10 mouse cellular contexts compared by ENCODE assay signal in genomic region chr7:47146034-47146812, GRCm38 (mm10). TPM values are rescaled to one million over a fixed set of nuclear protein-coding genes. Genes with fewer than 3 reads are reported as not detected.
DNase-seq lines count a peak whose midpoint lies in the region; ATAC-seq and TF ChIP-seq lines count a peak whose summit lies in the region.
"Had no signal": no experiment of that assay in that cellular context is flagged by ENCODE, and none has a peak within 500 bp of the region (broad histone marks: within the 10 kb centered on the region; RNA-seq: fewer than 3 reads in every experiment).

No protein-coding gene starts in this region.

- TF ChIP-seq CTCF in kidney, adult 2 months (conservative IDR thresholded peaks at IDR 0.05; ENCODE audit: insufficient read depth, insufficient read length, low read depth, low read length), result peak; percentile 46
- peak; percentile 30 to 93; a peak in 3 of 4 replicates for TF ChIP-seq CTCF in CH12.LX (conservative IDR thresholded peaks at IDR 0.05 in 1 of 2, IDR thresholded peaks at IDR 0.05 in 1 of 2; ENCODE audit: low read depth in 2 of 2, low read length in 2 of 2)

- TF ChIP-seq EP300 in CH12.LX (IDR thresholded peaks at IDR 0.05; ENCODE audit: low read length), result no peak

- TF ChIP-seq POLR2A in kidney, adult 2 months (IDR thresholded peaks at IDR 0.05; ENCODE audit: low read depth, low read length), result no peak
- no peak for TF ChIP-seq POLR2A in CH12.LX (IDR thresholded peaks at IDR 0.05; ENCODE audit: low read depth, low read length)

- dilution Hi-C loops in CH12.LX (cut with MboI; ENCODE audit: extremely low pct_ligation_motif_present, extremely low pct_unique_long_range_greater_than_20kb, low sequenced_read_pairs), result no loop called here

- H3K4me3 ChIP-seq in kidney, adult 2 months (ENCODE audit: insufficient read depth, low read depth, low read length), result no peak overlapping the region
- H3K4me3 ChIP-seq in kidney, embryonic 15.5 days (replicated peaks), result no peak overlapping the region
- H3K4me3 ChIP-seq in CH12.LX (replicated peaks in 1 of 3; ENCODE audit: low read depth in 2 of 3, low read length in 2 of 3, poor library complexity in 1 of 3), result no peak overlapping the region
- H3K4me3 ChIP-seq: embryonic facial prominence, embryonic 13.5 days had no signal

- H3K27ac ChIP-seq in kidney, adult 2 months (ENCODE audit: insufficient read depth, low read depth, low read length), result no peak overlapping the region
- no peak overlapping the region for H3K27ac ChIP-seq in kidney, embryonic 15.5 days
- no peak overlapping the region for H3K27ac ChIP-seq in CH12.LX (ENCODE audit: insufficient read depth, low read depth)
- H3K27ac ChIP-seq: embryonic facial prominence, embryonic 13.5 days had no signal

- 48% methylated on average over 12 of the region's 12 CpGs for WGBS in kidney, adult 2 months
- WGBS in kidney, embryonic 15.5 days, result 56% methylated on average over 12 of the region's 12 CpGs

- H3K9ac ChIP-seq in kidney, embryonic 15.5 days, result no peak overlapping the region
- H3K9ac ChIP-seq in CH12.LX (ENCODE audit: insufficient read depth, low read depth), result no peak overlapping the region
- H3K9ac ChIP-seq: embryonic facial prominence, embryonic 13.5 days had no signal

- H3K4me1 ChIP-seq in kidney, adult 2 months (ENCODE audit: control insufficient read depth, insufficient read depth, low read length), result peaks cover 3% of the 10 kb centered on the region; the same call in 1 of the 2 replicates
- no peaks in the 10 kb centered on the region for H3K4me1 ChIP-seq in kidney, embryonic 15.5 days
- H3K4me1 ChIP-seq in CH12.LX (ENCODE audit: control insufficient read depth in 1 of 2, insufficient read depth in 2 of 2), result peaks cover 2 to 37% of the 10 kb centered on the region in 2 experiments; a peak in 3 of 4 replicates
- H3K4me1 ChIP-seq: embryonic facial prominence, embryonic 13.5 days had no signal

- in situ Hi-C loops in CH12.LX (cut with MboI; ENCODE audit: low pct_ligation_motif_present, low pct_unique_long_range_greater_than_20kb, low sequenced_read_pairs), result loop anchor here (5.0 to 10.0 kb wide), 2 partner anchors 124 to 181 kb away; no protein-coding TSS in a partner anchor

- no peaks in the 10 kb centered on the region for H3K36me3 ChIP-seq in kidney, adult 2 months (ENCODE audit: control insufficient read depth, insufficient read depth, low read length)
- no peaks in the 10 kb centered on the region for H3K36me3 ChIP-seq in kidney, embryonic 15.5 days
- H3K36me3 ChIP-seq in CH12.LX (replicated peaks in 1 of 2; ENCODE audit: control insufficient read depth in 1 of 2, insufficient read depth in 1 of 2, low read length in 1 of 2), result no peaks in the 10 kb centered on the region
- H3K36me3 ChIP-seq: embryonic facial prominence, embryonic 13.5 days had no signal

- H3K9me3 ChIP-seq in kidney, embryonic 15.5 days (replicated peaks), result no peaks in the 10 kb centered on the region
- no peaks in the 10 kb centered on the region for H3K9me3 ChIP-seq in CH12.LX (replicated peaks; ENCODE audit: low read length)
- H3K9me3 ChIP-seq: embryonic facial prominence, embryonic 13.5 days had no signal

- peak; percentile 90 for TF ChIP-seq RAD21 in CH12.LX (IDR thresholded peaks at IDR 0.05; ENCODE audit: low read depth, low read length)

- ATAC-seq in kidney, embryonic 15.5 days (replicated peaks; ENCODE audit: low FRiP score), result no peak
- peak; percentile 74 for ATAC-seq in megakaryocyte, adult 5-6 weeks (ENCODE audit: poor library complexity, severe bottlenecking)
- ATAC-seq in erythroblast, adult 5-6 weeks (replicated peaks; ENCODE audit: low FRiP score, poor library complexity, severe bottlenecking), result no peak

- no peaks in the 10 kb centered on the region for H3K27me3 ChIP-seq in kidney, adult 2 months (replicated peaks; ENCODE audit: control insufficient read depth, insufficient read depth, low read length)
- 0 out of 2 replicates have a peak, but pooled peaks cover 3% of the 10 kb centered on the region for H3K27me3 ChIP-seq in kidney, embryonic 15.5 days
- H3K27me3 ChIP-seq in CH12.LX (replicated peaks), result no peaks in the 10 kb centered on the region
- H3K27me3 ChIP-seq: embryonic facial prominence, embryonic 13.5 days had no signal

- peak; percentile 36 for DNase-seq in kidney, adult 2 months
- DNase-seq in CH12.LX (ENCODE audit: extremely low read depth), result peak; percentile 78
- DNase-seq in adrenal gland, adult 2 months, result peak; percentile 52
- DNase-seq in induced T-regulatory cell, adult 2 months (ENCODE audit: low read depth), result peak; percentile 71
- DNase-seq in gastrocnemius, adult 8-10 months (ENCODE audit: low spot score in 2 of 2), result no peak

- no peak overlapping the region for H3K4me2 ChIP-seq in kidney, embryonic 15.5 days
- H3K4me2 ChIP-seq in CH12.LX (ENCODE audit: insufficient read depth, low read depth, poor library complexity, severe bottlenecking), result no peak overlapping the region
- H3K4me2 ChIP-seq: embryonic facial prominence, embryonic 13.5 days had no signal

- no peaks in the 10 kb centered on the region for H3K79me2 ChIP-seq in CH12.LX (replicated peaks; ENCODE audit: control insufficient read depth, extremely low read depth, insufficient read depth, poor library complexity, severe bottlenecking)

TF ChIP-seq in CH12.LX, 34 proteins besides CTCF, POLR2A, EP300 and RAD21:
- TF ChIP-seq POLR2AphosphoS2 (IDR thresholded peaks at IDR 0.05; ENCODE audit: low read depth, low read length) (no peak), IRF4 (IDR thresholded peaks at IDR 0.05; ENCODE audit: low read depth, low read length) (peak; percentile 26; the same call in 1 of the 2 replicates), SMC3 (IDR thresholded peaks at IDR 0.05; ENCODE audit: low read depth, low read length) (peak; percentile 97), ZC3H11A (IDR thresholded peaks at IDR 0.05; ENCODE audit: low read depth, low read length) (peak; percentile 87)

RNA-seq across cellular contexts. Expression of gene Ptpn5, which starts 12.7 kb away (rescaled TPM):
- polyA plus RNA-seq in kidney, adult 2 months (2012; rRNA removed), result 0.61 and 0.79 TPM in 2 replicates
- 0.66 and 0.92 TPM in 2 replicates for polyA plus RNA-seq in kidney, embryonic 15.5 days (2015; fragmentation: Nextera tagmentation; extraction: Ambion mirVana)
- total RNA-seq in CH12.LX (2012; rRNA removed) (1.6 and 1.9 TPM in 2 replicates), CH12.LX (2014; rRNA removed) (0.90 TPM in 2 replicates)
- 3.0 and 3.4 TPM in 2 replicates for polyA plus RNA-seq in CH12.LX (2012; ENCODE audit: insufficient read length, low read depth)
- under 1 TPM; 0.41 to 0.66 TPM for total RNA-seq in adrenal gland, adult 2 months (2021)
- 0.18 and 0.35 TPM in 2 replicates for polyA plus RNA-seq in adrenal gland, adult 2 months (2012; rRNA removed)
- not detected in 2 replicates for total RNA-seq in megakaryocyte, adult 5-6 weeks (2015)
- total RNA-seq in megakaryocyte, adult 5-6 weeks (2017), result not detected in 2 replicates
- not detected for total RNA-seq in gastrocnemius, adult 8-10 months (2022)
- not detected in 2 replicates for total RNA-seq in erythroblast, adult 5-6 weeks (2015; ENCODE audit: low replicate concordance)
- total RNA-seq in erythroblast, adult 5-6 weeks (2017; ENCODE audit: low replicate concordance), result not detected in 2 replicates

RNA-seq across cellular contexts. Expression of gene Mrgpra6, which starts 58.5 kb away (rescaled TPM):
- polyA plus RNA-seq in kidney, adult 2 months (2012; rRNA removed), result not detected in 2 replicates
- polyA plus RNA-seq in kidney, embryonic 15.5 days (2015; fragmentation: Nextera tagmentation; extraction: Ambion mirVana), result not detected in 2 replicates
- not detected in 2 replicates for total RNA-seq in CH12.LX (2012; rRNA removed)
- not detected in 2 replicates for total RNA-seq in CH12.LX (2014; rRNA removed)
- not detected in 2 replicates for polyA plus RNA-seq in CH12.LX (2012; ENCODE audit: insufficient read length, low read depth)
- not detected for total RNA-seq in adrenal gland, adult 2 months (2021)
- not detected in 2 replicates for polyA plus RNA-seq in adrenal gland, adult 2 months (2012; rRNA removed)
- total RNA-seq in megakaryocyte, adult 5-6 weeks (2015), result not detected in 2 replicates
- 0.81 TPM in 1 of 2 replicates, not detected in the other for total RNA-seq in megakaryocyte, adult 5-6 weeks (2017)
- total RNA-seq in gastrocnemius, adult 8-10 months (2022), result not detected
- total RNA-seq in erythroblast, adult 5-6 weeks (2015; ENCODE audit: low replicate concordance), result not detected in 2 replicates
- total RNA-seq in erythroblast, adult 5-6 weeks (2017; ENCODE audit: low replicate concordance), result not detected in 2 replicates
- total RNA-seq: layer of hippocampus, adult 8-10 months had no signal
- polyA plus RNA-seq: embryonic facial prominence, embryonic 13.5 days had no signal

Comparison
In these comparisons a context has a peak if more than half of its experiments do, and no peak if none do; other contexts are left out.
1. DNase-seq: peak in kidney, adult 2 months (single experiment), CH12.LX (single experiment), adrenal gland, adult 2 months (single experiment) and induced T-regulatory cell, adult 2 months (single experiment); none in gastrocnemius, adult 8-10 months (0 of 2).